Mouse (Mus musculus) MEL (cell line): ENCODE measurements around the gene Ly6g6c. TPM values are rescaled to one million over a fixed set of nuclear protein-coding genes. Genes with fewer than 3 reads are reported as not detected.

Experiments
- DNase-seq: peaks from one replicate; pipeline ENCODE4 v3.0.0; 2011; ENCODE audit warnings: low read depth, low spot score
- H3K27ac ChIP-seq: 2 replicates; pipeline ENCODE4 v1.5.1; 2012; ENCODE audit warnings: low read depth, mild to moderate bottlenecking, control low read depth, low read length, moderate library complexity; ENCODE audit not compliant: control insufficient read depth
- H3K27me3 ChIP-seq, 2 experiments: fragments of 150-350 bp in 1 of 2; sonication (generic) in 1 of 2; 2 replicates each; pipeline ENCODE4 v1.6.1; 2012; ENCODE audit warnings: low read length in 2 of 2, mild to moderate bottlenecking in 2 of 2, improper control_type of control experiment in 1 of 2, moderate library complexity in 1 of 2; ENCODE audit not compliant: insufficient read depth in 2 of 2, control insufficient read depth in 1 of 2
- H3K36me3 ChIP-seq, 2 experiments: 2 replicates each; pipeline ENCODE4 v1.6.1; 2012 to 2014; ENCODE audit warnings: low read length in 2 of 2, improper control_type of control experiment in 1 of 2, inconsistent platforms in 1 of 2, mild to moderate bottlenecking in 1 of 2; ENCODE audit not compliant: insufficient read depth in 2 of 2, control insufficient read depth in 1 of 2
- H3K4me1 ChIP-seq, 2 experiments: fragments of 150-350 bp in 1 of 2; sonication (generic) in 1 of 2; 2 replicates each; pipeline ENCODE4 v1.6.1; 2012; ENCODE audit warnings: low read length in 2 of 2, improper control_type of control experiment in 1 of 2, mild to moderate bottlenecking in 1 of 2; ENCODE audit not compliant: insufficient read depth in 2 of 2, control insufficient read depth in 1 of 2
- H3K4me3 ChIP-seq, 2 experiments: fragments of 150-350 bp in 1 of 2; sonication (generic) in 1 of 2; 2 replicates each; pipeline ENCODE4 v1.5.1; 2012; ENCODE audit warnings: low read depth in 2 of 2, low read length in 2 of 2, mild to moderate bottlenecking in 2 of 2, moderate library complexity in 2 of 2, control low read depth in 1 of 2, improper control_type of control experiment in 1 of 2; ENCODE audit not compliant: control insufficient read depth in 1 of 2, insufficient read depth in 1 of 2
- H3K79me2 ChIP-seq: 2 replicates; pipeline ENCODE4 v1.6.1; 2012; ENCODE audit warnings: mild to moderate bottlenecking, low read length, moderate library complexity; ENCODE audit not compliant: control insufficient read depth, poor library complexity, insufficient read depth
- H3K9ac ChIP-seq: 2 replicates; pipeline ENCODE4 v1.6.1; 2012; ENCODE audit warnings: low read depth, mild to moderate bottlenecking, control low read depth, low read length, moderate library complexity; ENCODE audit not compliant: control insufficient read depth, poor library complexity, severe bottlenecking
- H3K9me3 ChIP-seq: fragments of 150-350 bp; sonication (generic); replicated peaks from 2 replicates; pipeline ENCODE4 v1.6.1; 2012; ENCODE audit warnings: mild to moderate bottlenecking, low read length, improper control_type of control experiment, moderate library complexity; ENCODE audit not compliant: insufficient read depth
- BHLHE40 ChIP-seq: IDR thresholded peaks from 2 replicates; pipeline ENCODE4 v1.6.1; 2012; ENCODE audit warnings: low read depth, mild to moderate bottlenecking, inconsistent platforms, low read length, improper control_type of control experiment, borderline replicate concordance
- CHD1 ChIP-seq: IDR thresholded peaks from 2 replicates; pipeline ENCODE4 v1.6.1; 2012; ENCODE audit warnings: low read depth, mild to moderate bottlenecking, inconsistent platforms, low read length, improper control_type of control experiment
- EP300 ChIP-seq, 2 experiments: IDR thresholded peaks; 2 replicates each; pipeline ENCODE4 v1.6.1; 2011; ENCODE audit warnings: improper control_type of control experiment in 2 of 2, low read length in 2 of 2, low read depth in 1 of 2, mild to moderate bottlenecking in 1 of 2
- ETS1 ChIP-seq: IDR thresholded peaks from 2 replicates; pipeline ENCODE4 v1.6.1; 2012; ENCODE audit warnings: low read depth, mild to moderate bottlenecking, inconsistent platforms, low read length, improper control_type of control experiment, moderate library complexity
- GATA1 ChIP-seq: IDR thresholded peaks from 2 replicates; pipeline ENCODE4 v1.6.1; 2011; ENCODE audit warnings: low read depth, low read length, improper control_type of control experiment
- HCFC1 ChIP-seq: IDR thresholded peaks from 2 replicates; pipeline ENCODE4 v1.6.1; 2012; ENCODE audit warnings: low read depth, mild to moderate bottlenecking, inconsistent platforms, low read length, improper control_type of control experiment, moderate library complexity
- MAFK ChIP-seq: IDR thresholded peaks from 2 replicates; pipeline ENCODE4 v1.6.1; 2011; ENCODE audit warnings: low read depth, mild to moderate bottlenecking, low read length, improper control_type of control experiment, borderline replicate concordance
- MAX ChIP-seq: IDR thresholded peaks from 2 replicates; pipeline ENCODE4 v1.6.1; 2011; ENCODE audit warnings: low read length, improper control_type of control experiment
- MAZ ChIP-seq: IDR thresholded peaks from 2 replicates; pipeline ENCODE4 v1.6.1; 2012; ENCODE audit warnings: low read depth, mild to moderate bottlenecking, inconsistent platforms, low read length, improper control_type of control experiment
- MXI1 ChIP-seq: IDR thresholded peaks from 2 replicates; pipeline ENCODE4 v1.6.1; 2011; ENCODE audit warnings: mild to moderate bottlenecking, low read depth, low read length, improper control_type of control experiment
- MYB ChIP-seq: IDR thresholded peaks from 2 replicates; pipeline ENCODE4 v1.6.1; 2011; ENCODE audit warnings: mild to moderate bottlenecking, low read depth, low read length, improper control_type of control experiment
- MYC ChIP-seq: IDR thresholded peaks from 2 replicates; pipeline ENCODE4 v1.6.1; 2011; ENCODE audit warnings: low read depth, mild to moderate bottlenecking, low read length, improper control_type of control experiment, moderate library complexity
- NELFE ChIP-seq: IDR thresholded peaks from 2 replicates; pipeline ENCODE4 v1.6.1; 2011; ENCODE audit warnings: low read depth, low read length, improper control_type of control experiment
- POLR2A ChIP-seq, 2 experiments: IDR thresholded peaks; 2 replicates each; pipeline ENCODE4 v1.6.1; 2011 to 2012; ENCODE audit warnings: low read length in 2 of 2, mild to moderate bottlenecking in 2 of 2, control low read depth in 1 of 2, improper control_type of control experiment in 1 of 2, low read depth in 1 of 2, moderate library complexity in 1 of 2; ENCODE audit not compliant: control insufficient read depth in 1 of 2, insufficient read depth in 1 of 2, poor library complexity in 1 of 2
- POLR2AphosphoS2 ChIP-seq: IDR thresholded peaks from 2 replicates; pipeline ENCODE4 v1.6.1; 2011; ENCODE audit warnings: low read length, improper control_type of control experiment
- RAD21 ChIP-seq: IDR thresholded peaks from 2 replicates; pipeline ENCODE4 v1.6.1; 2011; ENCODE audit warnings: mild to moderate bottlenecking, low read depth, low read length, improper control_type of control experiment
- RCOR1 ChIP-seq: IDR thresholded peaks from 2 replicates; pipeline ENCODE4 v1.6.1; 2012; ENCODE audit warnings: low read depth, mild to moderate bottlenecking, inconsistent platforms, low read length, improper control_type of control experiment
- SIN3A ChIP-seq: IDR thresholded peaks from 2 replicates; pipeline ENCODE4 v1.6.1; 2012; ENCODE audit warnings: low read length, improper control_type of control experiment, inconsistent platforms
- SMC3 ChIP-seq: IDR thresholded peaks from 2 replicates; pipeline ENCODE4 v1.6.1; 2011; ENCODE audit warnings: low read depth, low read length, improper control_type of control experiment
- TAL1 ChIP-seq: IDR thresholded peaks from 2 replicates; pipeline ENCODE4 v1.6.1; 2012; ENCODE audit warnings: mild to moderate bottlenecking, inconsistent platforms, low read length, moderate library complexity, mixed read lengths
- TCF12 ChIP-seq: IDR thresholded peaks from 2 replicates; pipeline ENCODE4 v1.6.1; 2014; ENCODE audit warnings: low read depth, mild to moderate bottlenecking, inconsistent platforms, low read length, improper control_type of control experiment, moderate library complexity
- USF1 ChIP-seq: IDR thresholded peaks from 2 replicates; pipeline ENCODE4 v1.6.1; 2014; ENCODE audit warnings: low read depth, mild to moderate bottlenecking, inconsistent platforms, low read length, improper control_type of control experiment, moderate library complexity
- USF2 ChIP-seq, 2 experiments: IDR thresholded peaks; 2 replicates each; pipeline ENCODE4 v1.6.1; 2011 to 2012; ENCODE audit warnings: improper control_type of control experiment in 2 of 2, low read length in 2 of 2, borderline replicate concordance in 1 of 2, inconsistent platforms in 1 of 2, low read depth in 1 of 2, mild to moderate bottlenecking in 1 of 2; ENCODE audit not compliant: insufficient read depth in 1 of 2
- ZC3H11A ChIP-seq: IDR thresholded peaks from 2 replicates; pipeline ENCODE4 v1.6.1; 2012; ENCODE audit warnings: low read depth, mild to moderate bottlenecking, inconsistent platforms, low read length, improper control_type of control experiment
- ZKSCAN1 ChIP-seq: IDR thresholded peaks from 2 replicates; pipeline ENCODE4 v1.6.1; 2012; ENCODE audit warnings: low read depth, mild to moderate bottlenecking, inconsistent platforms, low read length, improper control_type of control experiment, moderate library complexity
- ZNF384 ChIP-seq: IDR thresholded peaks from 2 replicates; pipeline ENCODE4 v1.6.1; 2012; ENCODE audit warnings: low read depth, mild to moderate bottlenecking, inconsistent platforms, low read length, improper control_type of control experiment
- polyA plus RNA-seq, 2 experiments: library from polyadenylated mRNA; stranded (reverse) in 1 of 2; unstranded in 1 of 2; fragments of >175 nt in 1 of 2; fragments of >200 nt in 1 of 2; gene quantifications; 2 replicates each; pipeline versions ENCODE4 v1.2.1 to v1.2.4; 2012; ENCODE audit warnings: low replicate concordance in 2 of 2, low read depth in 1 of 2; ENCODE audit not compliant: insufficient read length in 2 of 2, insufficient read depth in 1 of 2, missing spikeins in 1 of 2
- total RNA-seq: library from RNA; depleted of rRNA; stranded (reverse); fragments of 300-350 nt; gene quantifications from 2 replicates; pipeline ENCODE4 v1.2.3, GENCODE M21; 2012

The Ly6g6c gene
- total and polyA plus RNA-seq, 3 experiments = 0.24 TPM; not detected in 2

DNA sequence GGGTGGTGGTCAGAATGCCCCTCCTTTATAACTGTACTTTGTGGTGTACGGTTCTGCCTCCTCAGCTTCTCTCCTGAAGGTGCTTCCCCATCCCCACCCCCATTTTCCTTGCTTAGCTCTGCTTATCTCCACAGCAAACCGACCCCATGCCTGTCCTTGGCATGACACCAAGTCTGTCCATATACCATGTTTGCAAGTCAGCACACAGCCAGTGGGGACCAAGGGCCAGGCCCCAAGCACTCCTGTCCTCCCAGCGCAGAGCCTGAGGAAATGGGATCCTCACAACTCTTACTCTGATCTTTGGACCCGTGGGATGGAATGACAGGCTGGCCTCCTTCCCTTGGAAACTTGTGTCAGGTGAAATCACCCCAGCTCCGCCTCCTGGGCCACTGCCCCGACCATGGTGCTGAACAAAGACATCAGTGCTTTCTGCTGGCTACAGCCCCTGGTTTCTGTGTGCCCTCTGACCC lies 38.1 kb downstream of the Ly6g6c start (continued):
- TF ChIP-seq USF2 (IDR thresholded peaks at IDR 0.05; ENCODE audit: borderline replicate concordance in 1 of 2, insufficient read depth in 1 of 2, low read depth in 1 of 2, low read length in 2 of 2) = no peak
- TF ChIP-seq ZNF384 = no peak

DNA sequence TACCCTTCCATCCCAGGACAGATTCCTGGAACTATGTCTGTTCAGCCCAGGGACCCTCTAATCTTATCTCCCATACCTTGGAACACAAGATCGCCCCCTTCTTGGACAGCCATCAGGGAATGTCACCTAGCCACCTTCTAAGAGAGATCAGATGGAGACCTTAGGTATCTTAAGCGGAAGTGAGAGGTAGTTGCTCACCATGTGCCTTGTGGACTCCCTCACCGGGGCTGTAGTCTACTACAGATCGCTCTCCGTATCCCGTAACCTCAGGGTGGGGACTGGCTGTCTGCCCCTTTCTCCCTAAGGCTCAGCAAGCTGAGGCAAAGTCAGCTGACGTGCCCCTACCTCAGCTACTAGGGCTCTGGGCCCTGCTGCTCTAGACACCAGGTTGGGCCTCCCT lies 38.9 kb downstream of the Ly6g6c start:
- peaks cover 22 to 36% of the 10 kb centered on the region in 2 experiments for H3K4me1 ChIP-seq
- DNase-seq = peak; percentile 61
- no peaks in the 10 kb centered on the region for H3K27me3 ChIP-seq
- TF ChIP-seq ZNF384 (no peak), TAL1 (0 out of 2 replicates have a peak, but pooled peaks have one; percentile 13), MYC (peak; percentile 58; the same call in 1 of the 2 replicates), BHLHE40 (no peak), MAZ (0 out of 2 replicates have a peak, but pooled peaks have one; percentile 19), EP300 (IDR thresholded peaks at IDR 0.05; ENCODE audit: low read depth in 1 of 2, low read length in 2 of 2) (peak in 1 of 2 experiments; percentile 50; a peak in 2 of 4 replicates), MAX (peak; percentile 72)
- H3K4me3 ChIP-seq = peak overlapping the region in 1 of 2 experiments; percentile 5; a peak in 1 of 4 replicates
- peak overlapping the region; percentile 64 for H3K9ac ChIP-seq
- H3K27ac ChIP-seq = peak overlapping the region; percentile 96
- H3K36me3 ChIP-seq = peaks cover 0 to 31% of the 10 kb centered on the region in 2 experiments; a peak in 3 of 4 replicates
- no peaks in the 10 kb centered on the region for H3K79me2 ChIP-seq
- H3K9me3 ChIP-seq = no peaks in the 10 kb centered on the region

DNA sequence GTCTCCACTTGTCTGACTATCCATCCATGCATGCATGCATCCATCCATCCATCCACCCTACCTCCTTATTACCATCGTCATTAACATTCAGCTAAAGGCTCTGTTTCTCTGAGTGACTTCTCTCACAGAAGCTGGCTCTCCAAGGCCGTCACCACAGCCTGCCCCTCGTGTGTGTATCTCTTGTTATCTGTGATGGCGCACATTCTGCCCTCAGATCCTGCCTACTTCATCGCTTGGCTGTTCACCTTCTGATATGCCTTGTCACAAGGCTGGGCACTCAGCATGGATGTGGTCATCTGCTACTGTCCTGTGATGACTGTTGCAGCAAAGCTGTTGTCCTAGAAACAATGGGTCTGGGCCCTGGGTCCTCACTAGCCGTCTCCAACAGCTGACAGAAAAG lies 39.6 kb downstream of the Ly6g6c start:
- peak; percentile 83 for DNase-seq
- H3K36me3 ChIP-seq = peaks cover 0 to 31% of the 10 kb centered on the region in 2 experiments; a peak in 2 of 4 replicates
- peak overlapping the region; percentile 96 for H3K27ac ChIP-seq
- no peaks in the 10 kb centered on the region for H3K79me2 ChIP-seq
- H3K9ac ChIP-seq = peak overlapping the region; percentile 64
- peak overlapping the region in 1 of 2 experiments; percentile 5; a peak in 1 of 4 replicates for H3K4me3 ChIP-seq
- H3K9me3 ChIP-seq = no peaks in the 10 kb centered on the region
- H3K4me1 ChIP-seq = peaks cover 22 to 36% of the 10 kb centered on the region in 2 experiments
- no peak for TF ChIP-seq MAFK
- TF ChIP-seq ZC3H11A = no peak
- TF ChIP-seq MAZ = peak; percentile 24; the same call in 1 of the 2 replicates
- peak; percentile 18; the same call in 1 of the 2 replicates for TF ChIP-seq USF1
- TF ChIP-seq MXI1 = peak; percentile 60
- peak; percentile 6; the same call in 1 of the 2 replicates for TF ChIP-seq SMC3
- peak; percentile 69 for TF ChIP-seq SIN3A
- TF ChIP-seq TCF12 = peak; percentile 91
- peak; percentile 98 for TF ChIP-seq TAL1
- TF ChIP-seq MYB = no peak
- peak; percentile 25; the same call in 1 of the 2 replicates for TF ChIP-seq BHLHE40
- TF ChIP-seq ZKSCAN1 = no peak
- no peak for TF ChIP-seq RAD21
- peak; percentile 79 for TF ChIP-seq ETS1
- peak; percentile 55 for TF ChIP-seq MAX
- peak; percentile 48; the same call in 1 of the 2 replicates for TF ChIP-seq MYC
- TF ChIP-seq RCOR1 = peak; percentile 21; the same call in 1 of the 2 replicates
- TF ChIP-seq NELFE = peak; percentile 28; the same call in 1 of the 2 replicates
- TF ChIP-seq HCFC1 = 0 out of 2 replicates have a peak, but pooled peaks have one; percentile 33
- peak in 1 of 2 experiments; percentile 53; a peak in 1 of 4 replicates for TF ChIP-seq POLR2A (IDR thresholded peaks at IDR 0.05; ENCODE audit: control insufficient read depth in 1 of 2, insufficient read depth in 1 of 2, low read depth in 1 of 2, low read length in 2 of 2, poor library complexity in 1 of 2)
- 0 out of 2 replicates have a peak, but pooled peaks have one; percentile 41 for TF ChIP-seq CHD1
- no peak for TF ChIP-seq ZNF384
- TF ChIP-seq EP300 (IDR thresholded peaks at IDR 0.05; ENCODE audit: low read depth in 1 of 2, low read length in 2 of 2) = peak; percentile 83 to 94
- no peak for TF ChIP-seq POLR2AphosphoS2
- peak; percentile 91 for TF ChIP-seq GATA1
- no peaks in the 10 kb centered on the region for H3K27me3 ChIP-seq
